Mouse (Mus musculus): ENCODE measurements around the gene Tbl1xr1. TPM values are rescaled to one million over a fixed set of nuclear protein-coding genes. Genes with fewer than 3 reads are reported as not detected.

Tbl1xr1 gene
- polyA plus RNA-seq, 1 experiment from 2014 or later = 28.0 TPM

DNA sequence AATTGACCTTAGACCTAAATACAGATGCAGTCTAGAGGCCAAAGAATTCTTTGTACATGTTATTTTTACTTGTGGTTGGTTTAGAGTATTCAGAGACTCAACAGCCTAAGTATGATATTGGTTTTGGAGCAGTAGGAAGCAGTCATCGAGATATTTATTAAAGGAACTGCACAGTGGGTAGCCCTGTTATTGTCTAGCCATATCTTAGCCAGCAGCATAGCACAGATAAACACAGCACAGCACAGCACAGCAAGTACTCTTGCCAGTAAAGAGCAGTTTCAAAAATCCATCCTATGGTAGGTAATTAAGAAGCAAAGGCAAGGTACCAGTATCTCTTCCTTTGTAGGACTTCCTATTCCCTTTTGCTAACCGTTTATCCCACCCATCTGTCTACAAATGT is 54.8 kb downstream of the Tbl1xr1 start:
- ATAC-seq (ENCODE audit: low FRiP score, low read depth) = no peak
- H3K9ac ChIP-seq = no peak overlapping the region
- no peaks in the 10 kb centered on the region for H3K27me3 ChIP-seq
- no peak overlapping the region for H3K27ac ChIP-seq
- H3K4me2 ChIP-seq (replicated peaks) = no peak overlapping the region
- H3K4me1 ChIP-seq = peaks cover 8% of the 10 kb centered on the region
- H3K9me3 ChIP-seq = no peaks in the 10 kb centered on the region
- 89% methylated on average over 2 of the region's 2 CpGs for WGBS
- no peak overlapping the region for H3K4me3 ChIP-seq
- 0 out of 2 replicates have a peak, but pooled peaks cover 3% of the 10 kb centered on the region for H3K36me3 ChIP-seq

DNA sequence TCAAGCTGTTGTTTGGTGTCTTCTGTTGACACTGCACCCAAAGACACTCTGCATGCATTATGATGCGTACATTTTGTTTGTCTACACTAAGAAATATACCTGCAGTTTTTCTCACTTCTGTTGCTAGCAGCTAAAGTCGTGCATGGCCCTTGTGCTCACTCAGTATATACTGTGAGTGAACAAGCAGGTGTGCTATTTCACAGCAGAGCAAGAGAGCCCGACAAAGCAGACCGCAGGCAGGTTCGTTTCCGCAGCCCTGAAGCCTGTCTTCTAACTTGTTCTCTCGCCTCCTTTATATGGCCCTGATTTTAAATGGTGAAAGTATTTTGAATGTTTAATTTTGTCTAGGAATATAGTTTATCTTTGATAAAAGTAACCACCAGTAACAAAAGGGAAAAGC is 57.2 kb downstream of the Tbl1xr1 start:
- H3K27me3 ChIP-seq = no peaks in the 10 kb centered on the region
- no peak overlapping the region for H3K4me3 ChIP-seq
- no peak overlapping the region for H3K27ac ChIP-seq
- H3K9ac ChIP-seq = no peak overlapping the region
- no peak for ATAC-seq (ENCODE audit: low FRiP score, low read depth)
- H3K4me2 ChIP-seq (replicated peaks) = no peak overlapping the region
- no peaks in the 10 kb centered on the region for H3K9me3 ChIP-seq
- WGBS = 87% methylated on average over 7 of the region's 7 CpGs
- H3K36me3 ChIP-seq = 0 out of 2 replicates have a peak, but pooled peaks cover under 1% of the 10 kb centered on the region
- no peaks in the 10 kb centered on the region for H3K4me1 ChIP-seq

DNA sequence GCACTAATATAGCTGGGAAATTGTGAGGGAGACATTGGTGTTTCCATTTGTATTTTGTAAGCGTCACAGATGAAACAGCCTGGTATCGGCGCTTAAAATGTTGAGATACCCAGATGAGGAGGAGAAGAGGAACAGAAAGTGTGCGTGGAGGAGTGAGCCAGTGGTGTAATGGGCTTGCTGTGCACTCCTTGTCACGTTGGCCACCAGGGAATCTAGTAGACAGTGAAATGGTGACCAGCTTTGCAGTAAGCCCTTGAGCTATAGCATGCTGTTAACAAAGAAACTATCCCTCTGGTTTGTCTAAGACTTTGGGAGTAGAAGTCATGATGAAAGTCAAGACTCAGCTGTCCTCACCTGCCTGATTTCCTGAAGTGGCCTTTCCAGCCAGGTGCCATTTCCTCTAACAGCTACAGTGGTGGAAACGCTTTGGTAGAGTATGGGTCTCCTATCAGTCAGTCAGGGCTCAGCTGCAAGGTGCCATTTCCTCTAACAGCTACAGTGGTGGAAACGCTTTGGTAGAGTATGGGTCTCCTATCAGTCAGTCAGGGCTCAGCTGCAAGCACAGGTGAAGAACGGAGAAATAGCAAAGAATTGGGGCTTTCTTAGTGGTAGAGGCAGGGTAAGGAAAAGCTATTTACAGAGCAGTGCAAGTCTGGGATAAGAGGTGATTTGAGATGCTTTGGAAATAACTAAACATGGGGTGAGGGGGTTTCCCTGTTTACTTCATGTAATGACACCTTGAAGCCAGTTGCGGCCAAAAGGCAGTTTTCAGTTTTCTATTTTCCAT is 61.5 kb downstream of the Tbl1xr1 start:
- H3K9me3 ChIP-seq = no peaks in the 10 kb centered on the region
- WGBS = 87% methylated on average over 9 of the region's 9 CpGs
- no peak overlapping the region for H3K4me2 ChIP-seq (replicated peaks)
- no peak overlapping the region for H3K4me3 ChIP-seq
- no peak overlapping the region for H3K27ac ChIP-seq
- no peaks in the 10 kb centered on the region for H3K27me3 ChIP-seq
- peaks cover 4% of the 10 kb centered on the region; the same call in 1 of the 2 replicates for H3K4me1 ChIP-seq
- no peaks in the 10 kb centered on the region for H3K36me3 ChIP-seq
- no peak for ATAC-seq (ENCODE audit: low FRiP score, low read depth)
- no peak overlapping the region for H3K9ac ChIP-seq

DNA sequence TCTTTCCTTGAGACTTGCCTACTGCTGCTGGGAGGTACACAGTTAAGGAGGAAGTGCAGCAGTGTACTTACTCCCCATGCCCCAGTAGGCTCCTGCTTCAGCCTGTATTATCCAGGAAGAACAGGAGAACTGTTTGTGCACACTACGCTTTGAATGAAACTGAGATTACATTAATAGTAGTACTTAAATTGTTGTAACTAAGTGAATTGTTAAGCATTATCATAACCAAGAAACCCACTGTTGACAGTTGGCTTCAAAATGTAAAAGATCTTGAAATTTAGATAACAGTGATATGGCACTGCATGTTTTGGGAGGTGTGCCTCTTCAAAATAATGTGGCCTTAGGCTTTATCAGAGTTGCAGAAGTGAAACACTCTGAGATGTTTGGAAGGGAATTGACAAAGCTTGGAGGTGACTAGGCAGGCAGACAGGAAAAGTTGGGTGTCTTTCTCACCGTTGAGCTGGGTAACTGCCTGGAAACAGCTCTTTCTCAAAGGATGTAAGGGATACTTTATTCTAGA is 62.2 kb downstream of the Tbl1xr1 start:
- H3K36me3 ChIP-seq = no peaks in the 10 kb centered on the region
- H3K27me3 ChIP-seq = no peaks in the 10 kb centered on the region
- WGBS = 73% methylated on average over 2 of the region's 2 CpGs
- H3K9me3 ChIP-seq = no peaks in the 10 kb centered on the region
- peaks cover 10% of the 10 kb centered on the region for H3K4me1 ChIP-seq
- no peak overlapping the region for H3K9ac ChIP-seq
- no peak overlapping the region for H3K4me3 ChIP-seq
- ATAC-seq (ENCODE audit: low FRiP score, low read depth) = no peak
- no peak overlapping the region for H3K4me2 ChIP-seq (replicated peaks)
- no peak overlapping the region for H3K27ac ChIP-seq

DNA sequence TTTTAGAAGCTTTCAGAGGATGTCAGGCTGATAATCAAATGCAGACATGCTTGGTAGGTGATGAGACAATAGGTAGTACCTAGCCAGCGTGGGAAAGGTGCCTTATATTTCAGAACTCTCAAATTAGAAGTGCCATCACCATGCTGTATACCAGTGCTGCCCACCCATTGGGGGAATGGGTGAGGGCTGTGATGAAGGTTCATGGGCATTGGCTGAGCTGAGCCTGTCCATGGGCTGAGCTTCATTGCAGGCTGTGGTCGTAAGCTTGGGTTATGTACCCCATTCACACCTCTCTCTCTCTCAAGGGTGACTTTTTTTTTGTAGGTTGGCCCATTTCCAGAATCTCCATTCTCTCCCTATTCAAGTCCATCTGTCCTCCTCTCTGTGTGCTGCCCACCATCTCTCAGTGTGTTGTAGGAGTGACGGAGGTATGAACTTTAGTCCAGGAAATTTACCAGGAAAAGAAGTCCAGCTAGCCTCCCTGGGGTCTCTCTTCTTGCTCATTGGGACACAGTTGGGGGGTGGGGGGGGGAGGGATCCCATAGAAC is 63.7 kb downstream of the Tbl1xr1 start:
- H3K9me3 ChIP-seq = no peaks in the 10 kb centered on the region
- no peak for ATAC-seq (ENCODE audit: low FRiP score, low read depth)
- no peak overlapping the region for H3K4me2 ChIP-seq (replicated peaks)
- no peaks in the 10 kb centered on the region for H3K36me3 ChIP-seq
- H3K27me3 ChIP-seq = no peaks in the 10 kb centered on the region
- H3K9ac ChIP-seq = no peak overlapping the region
- 68% methylated on average over 3 of the region's 3 CpGs for WGBS
- H3K27ac ChIP-seq = no peak overlapping the region
- H3K4me3 ChIP-seq = no peak overlapping the region
- H3K4me1 ChIP-seq = peaks cover 15% of the 10 kb centered on the region

DNA sequence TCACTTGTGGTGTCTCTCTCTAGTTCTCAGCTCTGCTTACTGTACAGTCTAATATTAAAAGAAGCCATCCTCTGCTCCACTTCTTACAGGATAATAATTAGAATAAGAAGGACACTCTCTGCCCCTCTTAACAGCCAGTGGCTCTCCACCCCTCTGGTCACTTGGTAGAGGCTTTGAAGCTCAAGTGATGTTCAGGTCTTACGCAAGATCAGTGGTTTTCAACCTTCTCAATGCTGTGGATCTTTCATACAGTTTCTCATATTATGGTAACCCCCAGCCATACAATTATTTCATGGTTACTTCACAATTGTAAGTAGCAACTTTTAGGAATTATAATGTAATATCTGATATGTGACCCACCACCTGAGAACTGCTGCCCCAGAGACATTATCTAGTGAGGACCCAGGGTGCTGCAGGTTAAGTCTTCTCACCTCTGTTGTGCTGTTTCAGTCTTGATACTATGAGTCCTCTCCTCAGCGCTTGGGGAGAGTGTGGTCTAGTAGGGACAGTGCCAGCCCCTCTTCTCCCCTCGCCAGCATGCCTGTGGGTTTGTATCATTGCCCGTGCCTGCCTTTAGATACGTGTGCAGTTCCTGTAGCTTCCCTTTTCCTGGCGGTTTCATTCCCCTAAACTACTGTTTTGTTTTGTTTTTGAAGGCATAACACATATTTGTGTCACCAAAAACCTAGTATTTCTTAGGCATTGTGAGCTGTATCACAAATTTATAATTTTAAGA is 65.7 kb downstream of the Tbl1xr1 start:
- H3K36me3 ChIP-seq = no peaks in the 10 kb centered on the region
- ATAC-seq (ENCODE audit: low FRiP score, low read depth) = no peak
- H3K4me3 ChIP-seq = no peak overlapping the region
- 84% methylated on average over 6 of the region's 6 CpGs for WGBS
- H3K4me2 ChIP-seq (replicated peaks) = no peak overlapping the region
- no peaks in the 10 kb centered on the region for H3K9me3 ChIP-seq
- H3K27ac ChIP-seq = no peak overlapping the region
- peaks cover 15% of the 10 kb centered on the region for H3K4me1 ChIP-seq
- H3K27me3 ChIP-seq = no peaks in the 10 kb centered on the region
- H3K9ac ChIP-seq = no peak overlapping the region

DNA sequence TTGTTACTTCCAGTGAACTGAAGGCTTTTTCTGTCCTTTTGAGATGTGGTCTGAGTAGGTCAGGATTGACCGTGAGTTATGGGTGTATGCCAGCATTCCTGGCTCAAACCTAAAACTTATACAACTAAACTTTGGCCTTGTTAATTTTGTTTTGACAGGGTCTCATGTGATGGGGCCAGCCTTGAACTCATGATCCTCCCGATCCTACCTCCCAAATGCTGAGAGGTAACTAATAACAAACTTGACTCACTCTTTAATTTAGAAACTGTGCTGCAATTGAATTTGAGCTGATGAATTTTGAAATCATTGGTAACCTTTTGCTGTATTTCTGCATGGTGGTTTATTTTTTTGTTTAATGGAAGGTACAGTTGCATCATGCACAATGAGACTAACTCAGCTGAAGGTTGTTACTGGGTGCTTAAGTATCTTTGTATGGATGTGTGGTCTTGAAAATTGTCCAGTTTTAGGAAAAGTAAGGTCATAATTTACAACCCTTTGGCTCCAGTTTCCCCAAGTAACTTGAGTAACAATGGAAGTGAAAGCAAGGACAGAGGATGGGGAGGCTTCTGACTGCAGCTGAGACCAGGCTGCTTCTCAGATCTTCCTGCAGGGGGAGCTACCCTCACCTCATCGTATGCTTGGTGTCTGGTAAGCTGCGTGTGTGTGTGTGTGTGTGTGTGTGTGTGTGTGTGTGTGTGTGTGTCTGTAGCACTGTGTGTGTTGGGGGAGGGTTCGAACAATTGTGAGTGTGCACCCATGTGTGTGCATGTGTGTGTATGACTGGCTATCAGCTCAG is 66.6 kb downstream of the Tbl1xr1 start:
- peaks cover 15% of the 10 kb centered on the region for H3K4me1 ChIP-seq
- no peak overlapping the region for H3K4me2 ChIP-seq (replicated peaks)
- no peak overlapping the region for H3K27ac ChIP-seq
- H3K9me3 ChIP-seq = no peaks in the 10 kb centered on the region
- 72% methylated on average over 5 of the region's 5 CpGs for WGBS
- H3K36me3 ChIP-seq = no peaks in the 10 kb centered on the region
- no peak overlapping the region for H3K4me3 ChIP-seq
- no peaks in the 10 kb centered on the region for H3K27me3 ChIP-seq
- ATAC-seq (ENCODE audit: low FRiP score, low read depth) = no peak
- no peak overlapping the region for H3K9ac ChIP-seq

DNA sequence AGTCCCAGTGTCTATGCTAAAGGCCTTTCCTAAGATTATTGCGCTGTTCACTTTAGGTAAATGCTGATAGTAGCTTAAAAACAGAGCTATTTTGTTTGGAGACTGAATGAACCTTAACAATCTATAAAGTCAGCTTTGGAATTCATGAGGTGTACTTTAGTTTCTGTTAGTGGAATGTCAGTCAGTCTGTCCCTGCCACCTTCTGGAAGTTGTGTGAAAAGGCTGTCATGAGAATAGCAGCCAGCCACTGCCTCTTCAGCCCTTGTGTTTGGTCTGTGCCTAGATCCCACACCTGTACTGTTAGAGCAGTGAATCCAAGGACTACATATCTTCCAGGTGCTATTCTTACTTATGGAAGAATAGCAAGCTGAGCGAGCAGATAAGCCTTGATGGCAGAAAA is 67.8 kb downstream of the Tbl1xr1 start:
- 91% methylated on average over 2 of the region's 2 CpGs for WGBS

DNA sequence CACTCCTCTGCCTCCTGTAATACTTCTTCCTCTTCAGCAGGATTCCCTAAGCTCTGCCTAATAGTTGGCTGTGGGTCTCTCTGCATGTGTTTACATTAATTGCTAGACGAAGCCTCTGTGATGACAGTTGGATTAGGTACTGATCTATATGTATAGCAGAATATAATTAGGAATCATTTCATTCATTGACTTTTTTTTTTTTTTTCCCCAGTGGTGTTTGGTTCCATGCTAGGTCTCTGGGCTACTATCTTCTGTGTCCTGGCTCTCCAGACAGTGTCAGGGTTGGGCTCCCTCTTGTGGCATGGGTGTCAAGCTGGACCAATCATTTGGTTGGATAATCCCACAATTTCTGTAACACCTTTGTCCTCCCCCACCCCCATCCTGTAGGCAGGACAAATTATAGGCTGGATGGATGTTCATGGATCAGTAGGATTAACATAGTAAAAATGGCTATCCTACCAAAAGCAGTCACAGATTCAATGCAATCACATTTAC is 71.0 kb downstream of the Tbl1xr1 start:
- no peak overlapping the region for H3K9ac ChIP-seq
- H3K27me3 ChIP-seq = no peaks in the 10 kb centered on the region
- H3K4me3 ChIP-seq = no peak overlapping the region
- H3K9me3 ChIP-seq = no peaks in the 10 kb centered on the region
- ATAC-seq (ENCODE audit: low FRiP score, low read depth) = no peak
- H3K36me3 ChIP-seq = peaks cover 4% of the 10 kb centered on the region; the same call in 1 of the 2 replicates
- no peak overlapping the region for H3K27ac ChIP-seq
- peaks cover 12% of the 10 kb centered on the region; the same call in 1 of the 2 replicates for H3K4me1 ChIP-seq
- WGBS = 75% methylated on average over 1 of the region's 1 CpGs
- no peak overlapping the region for H3K4me2 ChIP-seq (replicated peaks)

More for the DNA sequence above, 67.8 kb downstream of the Tbl1xr1 start:
- Histone ChIP-seq H3K9ac (no peak overlapping the region), H3K9me3 (no peaks in the 10 kb centered on the region), H3K27me3 (no peaks in the 10 kb centered on the region), H3K27ac (no peak overlapping the region), H3K4me3 (no peak overlapping the region), H3K4me2 (replicated peaks) (no peak overlapping the region), H3K36me3 (peaks cover 4% of the 10 kb centered on the region; the same call in 1 of the 2 replicates), H3K4me1 (peaks cover 15% of the 10 kb centered on the region)
- ATAC-seq (ENCODE audit: low FRiP score, low read depth) = no peak

DNA sequence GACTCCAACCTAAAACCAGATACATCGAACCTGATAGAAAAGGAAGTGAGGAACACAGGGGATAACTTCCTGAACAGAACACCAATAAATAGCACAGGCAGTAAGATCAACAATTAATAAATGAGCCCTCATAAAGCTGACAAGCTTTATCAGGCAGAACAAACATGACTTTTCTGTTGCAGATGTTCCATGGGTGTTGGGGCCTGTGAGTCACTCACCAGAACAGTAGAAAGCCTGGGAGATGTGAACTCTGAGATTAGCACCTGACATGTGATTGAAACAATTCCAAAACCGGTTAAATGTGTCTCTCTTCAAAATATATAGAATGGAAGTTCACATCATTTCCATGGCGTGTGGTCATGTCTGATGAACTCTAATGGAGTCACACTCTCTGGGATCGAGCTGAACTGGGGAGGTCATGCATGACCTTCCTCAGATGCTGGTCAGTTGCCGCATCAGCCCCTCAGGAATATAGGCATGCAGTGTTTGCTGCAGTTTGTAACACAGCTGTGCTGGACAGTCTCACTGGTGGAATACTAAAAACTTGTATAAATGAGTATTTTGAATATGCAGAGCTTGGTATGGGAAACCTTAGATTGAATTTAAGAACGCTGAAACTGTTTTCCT is 72.0 kb downstream of the Tbl1xr1 start:
- H3K9me3 ChIP-seq = no peaks in the 10 kb centered on the region

DNA sequence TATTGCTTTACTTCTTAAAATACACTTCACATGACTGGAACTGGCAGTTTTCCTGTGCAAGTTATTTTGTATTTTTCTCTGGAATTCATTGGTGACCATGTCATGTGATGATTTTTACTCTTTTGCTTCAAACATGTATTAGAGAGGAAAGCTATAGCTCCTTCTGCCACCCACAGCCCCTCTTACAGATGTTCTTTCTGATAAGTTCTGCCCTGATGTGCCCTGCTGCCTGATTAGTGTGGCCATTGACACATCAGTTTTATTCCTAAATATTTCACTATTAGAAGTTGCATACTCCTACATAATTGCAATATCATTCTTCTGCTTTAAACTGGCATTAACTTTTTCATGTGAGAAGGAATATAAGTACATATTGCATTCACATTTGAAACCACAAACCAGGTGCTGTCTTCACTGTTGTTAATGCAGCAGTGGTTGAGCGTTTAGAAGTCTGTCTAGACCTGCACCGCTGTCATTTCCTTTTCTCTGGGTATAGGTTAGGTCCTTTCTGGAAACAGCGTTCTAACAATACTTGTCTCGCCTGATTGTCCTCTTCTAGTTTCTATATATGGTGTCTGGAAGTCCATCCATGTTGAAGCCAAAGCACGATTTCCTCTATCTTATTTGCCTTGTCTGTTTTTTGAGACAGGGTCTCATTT is 74.5 kb downstream of the Tbl1xr1 start:
- Histone ChIP-seq H3K27me3 (no peaks in the 10 kb centered on the region), H3K36me3 (peaks cover 11% of the 10 kb centered on the region), H3K9me3 (no peaks in the 10 kb centered on the region), H3K4me2 (replicated peaks) (no peak overlapping the region), H3K9ac (no peak overlapping the region), H3K27ac (no peak overlapping the region), H3K4me1 (no peaks in the 10 kb centered on the region), H3K4me3 (no peak overlapping the region)
- no peak for ATAC-seq (ENCODE audit: low FRiP score, low read depth)
- WGBS = 95% methylated on average over 5 of the region's 5 CpGs

More for the DNA sequence above, 72.0 kb downstream of the Tbl1xr1 start:
- Histone ChIP-seq H3K4me2 (replicated peaks) (no peak overlapping the region), H3K4me3 (no peak overlapping the region), H3K27ac (no peak overlapping the region), H3K9ac (no peak overlapping the region), H3K27me3 (no peaks in the 10 kb centered on the region), H3K36me3 (peaks cover 4% of the 10 kb centered on the region; the same call in 1 of the 2 replicates), H3K4me1 (peaks cover 8% of the 10 kb centered on the region; the same call in 1 of the 2 replicates)
- 88% methylated on average over 6 of the region's 6 CpGs for WGBS
- no peak for ATAC-seq (ENCODE audit: low FRiP score, low read depth)

Measured in limb, embryonic 13.5 days (tissue).